Mouse (Mus musculus): ENCODE measurements at regions not wholly inside any gene's neighbourhood (a gene's known extent, or its start where the extent isn't known, plus 50 kb on each side); places are given as distances from the start of the nearest gene placed in this dataset.

DNA sequence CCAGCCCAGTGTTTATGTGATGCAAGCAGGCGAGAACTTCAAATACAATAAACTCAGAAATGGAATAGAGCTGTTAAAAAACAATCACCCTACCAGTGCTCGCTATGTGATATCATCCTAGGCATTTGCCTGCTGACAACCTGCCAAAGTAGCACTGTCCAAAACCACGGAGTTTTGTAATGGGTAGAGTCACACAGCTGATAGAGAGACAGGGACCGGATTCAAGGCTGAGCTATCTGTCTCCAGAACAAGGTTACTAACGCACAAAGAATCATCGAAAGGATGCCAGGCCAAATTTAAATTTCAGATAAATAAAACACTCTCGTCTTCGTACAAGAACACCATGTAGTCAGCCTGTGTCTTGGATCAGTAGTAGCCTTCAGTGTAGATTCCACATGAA, 121.7 kb upstream of the Dynlrb2 start:
- intact Hi-C loops (cut with DNase I): no loop called here
- peak; percentile 31 to 34 for DNase-seq

DNA sequence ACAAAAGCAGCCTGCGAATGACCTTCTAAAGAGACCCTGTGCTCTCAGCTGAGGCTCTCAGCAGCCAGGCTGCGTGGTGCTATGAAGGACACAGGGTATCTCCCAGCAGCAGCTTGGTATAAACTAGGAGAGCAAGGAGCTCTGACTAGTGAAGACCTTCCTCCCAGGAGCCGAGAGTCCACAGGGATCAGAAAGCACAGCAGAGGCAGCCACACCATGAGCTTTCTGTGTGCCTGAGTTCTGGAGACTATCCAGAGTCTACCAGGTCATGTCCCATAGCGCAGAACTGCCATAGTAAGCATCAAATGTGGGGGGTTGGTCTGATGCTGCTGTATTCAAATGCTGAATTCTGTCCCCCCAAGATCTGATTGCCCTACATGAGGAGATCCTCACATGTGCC, 124.2 kb upstream of the Dynlrb2 start:
- intact Hi-C loops (cut with DNase I): no loop called here
- DNase-seq: no peak

DNA sequence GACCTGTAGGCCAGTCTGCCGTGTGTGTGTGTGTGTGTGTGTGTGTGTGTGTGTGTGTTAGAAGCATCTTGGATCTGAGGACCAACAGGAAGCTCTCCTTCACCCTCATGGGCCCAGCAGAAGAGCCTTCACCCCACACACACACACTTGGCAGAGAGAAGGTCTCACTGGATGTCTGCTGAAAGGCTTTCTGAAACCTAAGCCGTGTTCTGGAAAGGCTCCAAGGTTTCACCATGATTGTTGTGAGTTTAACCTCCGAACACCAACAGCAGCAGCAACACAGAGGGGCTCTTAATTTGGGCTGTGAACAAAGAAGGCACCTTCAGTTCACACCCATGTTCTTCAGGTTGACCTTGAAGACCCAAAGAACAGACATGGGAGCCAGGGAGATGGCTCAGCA, 124.9 kb upstream of the Dynlrb2 start:
- DNase-seq: no peak
- intact Hi-C loops (cut with DNase I): no loop called here

DNA sequence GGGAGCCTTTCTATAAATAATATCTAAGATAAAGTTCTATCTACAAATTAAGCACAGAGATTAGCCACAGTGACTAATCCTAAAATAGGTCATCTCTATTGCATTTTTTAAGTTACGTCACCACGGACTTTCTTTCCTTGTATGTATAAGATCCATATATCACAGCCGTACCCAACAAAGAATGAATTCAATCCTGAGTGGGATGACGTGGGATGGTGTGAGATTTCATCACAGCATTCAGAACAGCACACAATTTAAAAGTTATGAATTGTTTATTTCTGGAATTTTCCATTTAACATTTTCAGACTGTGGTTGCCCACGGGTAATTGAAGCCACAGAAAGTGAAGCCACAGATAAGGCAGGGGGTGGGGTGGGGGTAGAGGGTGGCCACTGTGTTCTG, 129.0 kb upstream of the Dynlrb2 start:
- no peak for DNase-seq
- intact Hi-C loops (cut with DNase I): no loop called here

DNA sequence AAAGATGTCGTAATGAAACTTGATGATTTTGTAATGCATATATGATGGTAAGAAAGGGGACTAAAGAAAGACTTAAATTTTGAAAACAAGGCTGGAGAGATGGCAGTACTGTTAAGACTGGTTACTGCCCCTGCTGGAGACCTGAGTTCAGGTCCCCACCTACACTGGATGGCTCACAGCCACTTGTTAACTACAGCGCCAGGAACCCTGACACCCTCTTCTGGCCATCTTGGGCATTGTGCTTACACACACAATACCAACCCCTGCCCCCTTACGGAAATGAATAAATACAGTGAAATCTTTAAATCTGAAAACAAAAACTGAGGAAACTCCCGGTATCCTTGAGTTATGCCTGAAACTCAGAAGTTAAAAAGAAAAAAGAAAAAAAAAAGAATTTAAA, 131.7 kb upstream of the Dynlrb2 start:
- peak in 1 of 2 experiments; percentile 25 for DNase-seq
- intact Hi-C loops (cut with DNase I): no loop called here

DNA sequence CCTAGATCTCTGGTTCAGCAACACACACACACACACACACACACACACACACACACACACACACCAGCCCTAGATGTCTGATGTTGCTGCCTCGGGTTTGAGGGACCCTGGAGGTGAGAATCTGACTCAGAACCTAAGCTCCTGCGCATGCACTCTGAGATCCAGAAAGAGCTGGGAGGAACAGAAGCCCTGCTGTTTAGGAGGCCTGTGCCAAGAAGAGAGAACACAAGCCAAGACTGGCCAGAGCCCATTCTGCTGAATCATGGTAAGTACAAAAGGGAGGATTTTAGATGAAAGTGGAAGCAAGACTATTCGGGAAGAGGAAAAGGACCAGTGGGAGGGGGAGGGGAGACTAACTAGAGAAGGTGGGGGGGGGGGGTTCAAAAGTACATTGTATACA, 132.2 kb upstream of the Dynlrb2 start:
- intact Hi-C loops (cut with DNase I): no loop called here
- DNase-seq: peak; percentile 54 to 77

DNA sequence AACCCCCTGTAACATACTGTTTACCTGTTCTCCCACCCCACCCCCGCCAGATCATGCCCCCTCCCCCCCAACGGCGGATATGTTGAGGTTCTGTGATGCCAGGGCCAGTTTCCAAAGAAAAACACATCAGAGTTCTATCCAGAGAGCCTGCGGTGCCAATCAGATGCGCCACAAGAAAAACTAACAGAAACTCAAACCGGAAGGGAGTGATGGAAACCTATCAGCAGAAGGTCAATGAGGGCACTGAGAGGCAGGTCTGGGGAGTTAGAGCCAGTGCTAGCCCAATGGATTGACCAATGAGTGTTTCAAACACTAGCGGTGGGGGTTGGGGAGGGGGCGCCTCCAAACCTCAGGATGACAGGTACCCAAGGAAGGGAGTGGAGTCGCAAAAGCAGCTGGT, 132.7 kb upstream of the Dynlrb2 start:
- intact Hi-C loops (cut with DNase I): no loop called here
- no peak for DNase-seq

DNA sequence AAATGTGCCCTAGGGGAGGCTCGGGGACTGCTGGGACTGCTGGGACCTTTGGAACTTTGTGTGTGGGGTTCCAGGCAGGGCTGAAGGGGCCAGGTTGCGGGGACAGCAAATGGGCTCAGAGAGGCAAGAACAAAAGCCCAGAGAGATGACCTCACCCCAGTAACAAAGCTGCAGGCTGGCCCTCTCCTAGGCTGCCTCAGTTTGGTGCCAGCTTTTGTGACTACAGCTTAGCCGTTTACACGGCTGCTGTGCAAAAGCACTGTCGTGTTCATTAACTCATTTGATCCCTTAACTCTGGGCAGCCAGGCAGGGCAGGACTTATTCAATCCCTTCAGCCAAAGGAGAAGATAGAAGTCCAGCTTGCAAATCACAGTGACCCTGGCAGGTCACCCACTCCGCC, 137.3 kb upstream of the Dynlrb2 start:
- intact Hi-C loops (cut with DNase I): no loop called here
- no peak for DNase-seq

DNA sequence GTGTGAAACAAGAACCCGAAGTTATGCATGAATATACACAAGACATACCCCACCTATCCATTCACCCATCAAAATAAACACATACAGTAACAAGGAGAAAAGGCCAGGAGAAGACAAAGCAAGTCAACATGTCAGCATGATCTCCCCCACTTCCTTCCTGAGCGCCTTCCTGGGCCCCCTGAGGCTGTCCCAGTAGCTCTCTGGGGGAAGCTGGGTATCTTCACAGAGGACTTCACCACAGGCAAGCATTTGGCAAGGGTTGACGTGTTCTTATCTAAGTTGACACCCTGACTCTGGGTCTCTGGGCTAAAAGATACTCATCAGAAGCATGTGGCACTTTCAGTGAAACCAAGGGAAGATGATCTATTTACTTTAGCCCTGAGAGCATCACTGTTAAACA, 138.1 kb upstream of the Dynlrb2 start:
- DNase-seq: no peak
- intact Hi-C loops (cut with DNase I): no loop called here

DNA sequence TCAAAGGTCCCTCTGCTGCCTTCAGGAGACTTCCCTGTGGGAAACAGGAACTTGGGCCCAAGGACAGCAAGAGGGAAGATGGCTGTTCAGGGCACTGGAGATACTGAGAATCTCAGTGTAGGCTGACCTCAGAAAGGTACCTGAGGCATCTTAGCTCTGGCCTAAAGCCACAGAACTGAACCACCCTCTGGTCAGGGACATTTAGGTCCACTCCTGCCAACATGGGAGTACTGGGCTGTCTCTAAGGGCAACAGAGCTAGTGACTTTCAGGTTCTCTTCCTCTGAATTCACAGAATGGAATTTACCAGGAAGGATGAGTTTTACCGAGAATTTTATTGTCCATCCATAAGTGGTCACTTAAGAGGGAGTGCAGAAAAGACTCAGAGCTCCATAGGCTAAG, 140.0 kb upstream of the Dynlrb2 start:
- no peak for DNase-seq
- intact Hi-C loops (cut with DNase I): no loop called here

DNA sequence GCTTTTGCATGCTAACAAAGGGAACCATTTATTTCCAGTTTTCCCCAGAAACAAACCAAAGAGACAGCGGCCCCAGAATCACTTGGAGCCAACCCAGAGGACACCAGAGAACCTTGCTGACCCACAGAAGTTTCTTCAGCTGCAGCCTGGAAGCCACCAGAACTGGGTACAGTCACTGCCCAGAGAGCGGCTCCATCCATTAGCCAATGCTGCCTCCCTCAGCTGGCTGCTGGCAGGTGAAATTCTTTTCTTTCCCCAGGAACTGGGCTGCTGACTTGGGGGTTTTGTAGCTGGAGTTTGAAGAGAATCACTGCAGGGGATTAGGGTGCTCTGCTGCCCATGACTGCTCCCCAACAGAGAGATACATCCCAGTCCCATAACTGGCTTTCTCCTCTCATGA, 140.6 kb upstream of the Dynlrb2 start:
- intact Hi-C loops (cut with DNase I): no loop called here
- no peak for DNase-seq

DNA sequence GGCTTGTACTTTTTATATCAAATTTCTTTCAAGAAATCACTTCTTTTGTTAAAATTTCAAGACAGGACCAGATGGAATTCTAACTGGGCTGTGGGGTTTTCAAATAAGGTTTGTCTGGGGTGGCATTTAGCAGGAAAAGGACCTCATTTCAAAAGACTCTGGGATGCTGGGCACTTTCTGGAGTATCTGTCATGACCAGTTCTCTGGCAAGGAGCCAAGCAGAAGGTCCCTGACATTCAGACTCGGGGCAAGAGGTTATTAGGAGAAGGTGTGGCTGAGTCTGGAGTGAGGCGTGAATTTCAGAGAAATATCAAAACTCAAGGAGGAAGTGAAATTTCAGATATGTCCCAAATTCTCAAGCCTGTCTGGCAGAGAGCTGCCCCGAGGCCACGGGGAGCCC, 142.4 kb upstream of the Dynlrb2 start:
- intact Hi-C loops (cut with DNase I): no loop called here

DNA sequence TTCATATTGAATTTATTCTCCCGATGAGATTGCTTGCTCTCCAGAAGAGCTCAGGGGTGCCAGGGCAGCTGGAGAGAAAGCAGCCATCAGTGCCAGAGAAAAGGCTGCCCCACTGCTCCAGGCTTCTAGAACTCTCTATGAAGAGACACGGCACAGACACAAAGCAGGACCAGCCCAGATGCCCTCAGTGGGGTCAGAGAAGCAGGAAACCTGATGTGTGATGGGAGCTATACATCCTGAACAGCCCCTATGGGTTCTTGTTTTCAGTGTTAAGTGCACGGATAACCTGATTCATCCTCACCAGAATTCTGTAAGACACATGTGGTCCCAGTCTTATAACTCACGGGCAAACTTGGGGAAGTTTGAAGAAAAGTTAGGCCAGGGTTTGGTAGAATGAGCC, 145.0 kb upstream of the Dynlrb2 start:
- intact Hi-C loops (cut with DNase I): no loop called here
- no peak for DNase-seq

More for the DNA sequence above, 142.4 kb upstream of the Dynlrb2 start:
- DNase-seq: no peak

DNA sequence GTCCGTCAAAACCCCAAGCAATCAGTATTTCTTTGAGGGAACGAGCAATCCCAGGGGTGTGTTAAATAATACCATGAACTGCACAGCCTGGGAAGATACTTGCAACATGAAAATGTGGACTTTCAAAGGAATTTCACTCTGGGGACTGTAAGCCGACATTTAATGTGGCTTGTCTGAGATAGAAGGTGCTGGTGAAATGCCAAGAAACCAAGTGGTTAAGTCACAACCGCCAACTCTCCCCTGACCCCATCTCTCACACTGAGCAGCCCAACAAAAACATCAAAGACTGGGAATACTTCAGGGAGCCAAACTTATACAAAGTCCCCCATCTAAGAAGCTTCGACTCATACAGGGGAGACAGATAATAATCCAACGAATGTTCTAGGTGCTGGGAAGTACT, 150.0 kb upstream of the Dynlrb2 start:
- intact Hi-C loops (cut with DNase I): no loop called here
- DNase-seq: no peak

DNA sequence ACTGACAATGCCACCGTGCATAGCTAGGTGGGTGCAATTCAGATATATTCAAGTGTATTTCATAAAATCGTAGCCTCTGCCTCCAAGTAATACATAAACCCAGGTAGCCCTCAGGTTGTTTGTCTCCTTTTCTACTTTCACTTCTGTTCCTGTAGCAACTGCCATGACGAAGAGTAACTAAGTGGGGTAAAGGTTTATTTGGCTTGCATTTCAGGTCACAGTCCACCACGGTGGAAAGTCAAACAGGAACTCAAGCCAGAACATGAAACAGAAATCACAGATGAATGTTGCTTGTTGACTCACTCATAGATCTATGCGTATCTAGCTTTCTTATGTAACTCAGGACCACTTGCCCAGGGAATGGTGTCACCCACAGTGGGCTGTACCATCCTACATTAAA, 150.9 kb upstream of the Dynlrb2 start:
- intact Hi-C loops (cut with DNase I): no loop called here
- DNase-seq: no peak

DNA sequence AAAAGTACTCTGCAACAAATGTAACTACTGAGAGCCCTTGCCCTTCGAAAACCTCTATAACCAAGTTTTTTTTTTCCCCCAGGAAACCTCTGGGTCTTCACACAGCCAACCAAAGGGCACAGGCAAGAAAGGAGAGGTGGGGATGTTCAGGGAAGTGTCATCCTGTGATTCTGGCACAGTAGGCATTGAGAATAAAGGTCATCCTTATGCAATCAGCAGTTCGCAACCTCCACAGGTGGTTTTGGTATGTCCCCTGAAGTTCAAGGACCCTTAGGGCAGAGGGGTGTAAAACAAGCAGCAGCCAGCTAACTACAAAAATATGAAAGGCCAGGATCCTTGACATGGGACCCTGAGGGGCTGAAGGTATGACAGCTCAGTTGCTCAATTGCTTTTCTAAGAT, 152.1 kb upstream of the Dynlrb2 start:
- intact Hi-C loops (cut with DNase I): no loop called here
- DNase-seq: no peak

DNA sequence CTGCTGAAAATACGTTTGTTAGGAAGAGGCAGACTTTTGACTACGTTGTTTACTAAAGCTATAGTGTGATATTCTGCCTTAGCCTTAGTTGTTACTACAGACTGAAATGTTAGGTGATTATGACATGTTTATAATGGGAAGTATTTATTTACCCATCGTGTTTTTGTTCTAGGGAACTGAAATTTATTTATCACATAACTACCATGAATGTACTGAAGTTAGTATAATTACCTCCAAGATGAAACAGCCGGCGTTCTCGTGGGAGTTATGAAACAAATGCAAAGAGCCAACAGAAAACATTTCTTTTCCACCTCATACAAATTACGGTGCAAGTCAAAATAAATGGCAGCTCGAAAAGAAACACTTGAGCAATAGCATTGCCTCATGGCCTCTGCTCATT, 155.8 kb upstream of the Dynlrb2 start:
- intact Hi-C loops (cut with DNase I): no loop called here
- no peak for DNase-seq

DNA sequence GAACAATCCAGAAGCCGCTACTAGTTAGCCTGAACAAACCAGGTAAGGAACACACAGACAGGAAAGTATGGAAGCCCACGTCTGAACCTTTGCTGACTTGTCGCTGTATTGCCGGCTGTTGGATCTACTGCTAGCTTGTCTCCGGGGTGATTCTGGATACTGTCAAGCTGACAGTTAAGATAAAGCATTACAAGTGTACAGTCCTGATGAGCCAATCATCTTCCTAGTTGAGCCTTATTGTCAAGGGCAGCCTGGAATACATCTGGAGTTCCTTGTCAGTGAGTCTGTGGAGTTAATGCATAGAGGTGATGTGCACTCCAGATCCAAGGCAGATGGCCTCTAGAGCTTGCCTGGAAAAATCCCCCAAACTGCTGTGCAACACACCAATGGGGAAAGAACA, 157.8 kb upstream of the Dynlrb2 start:
- intact Hi-C loops (cut with DNase I): no loop called here
- no peak for DNase-seq

DNA sequence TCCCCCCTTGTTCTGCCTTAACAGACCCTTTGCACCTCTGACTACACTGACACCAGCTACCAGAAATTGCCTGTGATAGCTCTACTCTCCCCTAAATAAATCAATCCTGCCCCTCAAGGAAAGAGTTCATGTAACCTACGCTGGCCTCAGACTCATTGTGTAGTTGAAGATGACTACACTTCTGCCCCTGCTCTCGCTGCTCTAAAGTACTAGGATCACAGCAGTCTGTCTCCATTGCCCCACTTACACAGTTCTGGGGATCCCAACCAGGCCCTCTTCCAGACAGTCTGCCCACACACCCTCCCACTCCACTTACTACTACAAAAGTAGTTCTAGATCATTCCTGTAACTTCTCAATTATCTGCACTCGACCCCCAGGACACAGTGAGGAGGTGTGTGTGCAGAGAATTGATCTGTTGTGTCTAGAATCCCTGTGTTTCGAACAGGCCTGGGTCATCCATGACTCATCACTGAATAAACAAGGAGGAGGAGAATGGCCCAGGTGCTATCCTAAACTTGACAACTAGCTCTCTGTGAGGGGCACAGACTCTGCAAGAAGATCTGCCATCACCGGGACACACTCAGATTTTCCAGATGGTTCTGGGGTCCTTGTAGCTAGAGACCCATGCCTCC, 160.1 kb upstream of the Dynlrb2 start:
- DNase-seq: no peak
- intact Hi-C loops (cut with DNase I): no loop called here

DNA sequence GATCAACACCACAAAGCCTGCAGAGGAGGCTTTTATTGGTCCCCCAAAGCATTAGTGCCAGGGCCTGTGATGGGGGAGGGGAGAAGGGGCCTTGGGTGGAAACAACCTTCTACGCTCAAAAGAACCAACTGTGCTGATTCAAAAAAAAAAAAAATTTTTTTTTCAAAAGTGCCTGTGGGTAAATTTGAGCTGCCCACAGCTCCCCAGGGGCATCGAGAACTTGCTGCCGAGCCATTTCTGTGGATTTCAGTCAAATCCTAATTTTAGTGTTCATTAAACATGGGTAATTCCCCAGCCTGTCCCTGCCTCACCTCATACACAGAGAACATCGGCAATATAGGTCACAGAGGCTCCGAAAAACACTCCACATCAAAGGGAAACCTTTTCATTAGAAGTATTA, 161.2 kb upstream of the Dynlrb2 start:
- intact Hi-C loops (cut with DNase I): no loop called here
- DNase-seq: no peak

DNA sequence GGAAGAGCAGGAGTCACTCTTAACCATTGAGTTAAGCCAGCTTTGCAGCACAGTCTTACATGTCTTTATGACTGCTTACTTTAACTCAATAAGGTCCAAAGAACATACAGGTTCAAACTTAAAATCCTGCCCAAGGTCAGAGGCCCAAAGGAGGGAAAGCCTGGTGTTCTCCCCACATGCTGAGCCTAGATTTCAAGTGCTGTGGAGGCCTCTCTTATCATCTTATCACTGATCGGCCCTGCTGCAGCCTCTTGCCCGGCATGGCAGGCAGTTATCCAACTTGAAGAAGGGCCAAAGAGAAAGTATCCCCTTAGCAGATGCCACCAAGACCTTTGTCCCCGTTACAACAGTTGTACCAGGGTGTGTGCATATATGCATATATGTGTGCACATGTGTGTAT, 170.0 kb upstream of the Dynlrb2 start:
- intact Hi-C loops (cut with DNase I): no loop called here
- DNase-seq: no peak

DNA sequence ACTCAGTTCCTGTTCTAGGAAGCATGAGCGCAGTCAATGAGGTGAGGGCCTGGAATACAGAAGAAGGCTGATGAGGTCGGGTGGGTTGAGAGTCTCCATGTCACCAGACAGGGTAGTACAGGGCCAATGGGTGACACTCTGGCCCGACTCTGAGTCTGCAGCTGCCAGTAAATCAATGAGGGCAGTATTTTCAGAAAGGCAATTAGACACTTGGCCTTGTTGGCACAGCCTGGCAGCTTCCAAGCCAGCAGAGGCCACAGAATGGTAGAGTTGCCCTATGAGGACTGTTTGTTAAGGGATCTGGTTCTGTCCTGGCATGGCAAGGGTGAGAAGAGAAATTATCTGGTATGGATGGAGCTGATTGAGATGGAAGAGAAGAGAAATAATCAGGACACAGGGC, 170.7 kb upstream of the Dynlrb2 start:
- intact Hi-C loops (cut with DNase I): no loop called here
- no peak for DNase-seq

DNA sequence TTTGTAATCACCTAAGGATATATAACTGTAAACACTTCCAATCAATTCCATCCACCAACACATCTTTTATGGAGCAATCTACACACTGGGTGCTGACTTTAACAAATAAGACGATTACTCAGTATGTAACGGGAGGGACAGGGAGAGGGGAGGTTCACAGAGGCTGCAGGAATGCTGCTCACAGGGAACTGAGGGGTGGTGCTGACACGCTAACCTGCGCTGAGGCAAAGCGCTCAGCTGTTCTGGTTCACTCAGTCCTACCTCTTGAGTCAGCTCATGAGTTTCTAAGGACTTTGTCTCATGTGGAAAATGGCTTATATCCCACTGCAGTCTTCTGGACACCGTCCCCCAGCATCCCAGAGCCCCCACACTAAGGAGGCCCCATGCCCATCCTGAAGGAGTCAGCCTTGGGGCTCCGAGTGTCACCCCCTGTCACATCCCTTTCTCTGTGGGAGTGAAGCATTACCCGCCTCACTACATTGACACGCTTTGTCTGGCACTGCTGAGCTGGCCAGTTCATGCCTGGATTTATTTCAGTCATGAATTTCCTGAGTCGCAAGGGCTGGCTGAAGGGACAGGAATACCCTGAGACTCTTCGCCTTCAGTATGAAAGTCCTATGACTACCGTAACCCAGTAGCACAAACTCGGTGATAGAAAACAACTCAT, 184.6 kb upstream of the Dynlrb2 start:
- DNase-seq: no peak
- intact Hi-C loops (cut with DNase I): no loop called here

Measured in heart, postnatal 14 days (tissue).